Mouse (Mus musculus): ENCODE measurements around the gene Prickle2. TPM values are rescaled to one million over a fixed set of nuclear protein-coding genes. Genes with fewer than 3 reads are reported as not detected.

The Prickle2 gene
- polyA plus RNA-seq, 1 experiment, result 0.02 TPM

DNA sequence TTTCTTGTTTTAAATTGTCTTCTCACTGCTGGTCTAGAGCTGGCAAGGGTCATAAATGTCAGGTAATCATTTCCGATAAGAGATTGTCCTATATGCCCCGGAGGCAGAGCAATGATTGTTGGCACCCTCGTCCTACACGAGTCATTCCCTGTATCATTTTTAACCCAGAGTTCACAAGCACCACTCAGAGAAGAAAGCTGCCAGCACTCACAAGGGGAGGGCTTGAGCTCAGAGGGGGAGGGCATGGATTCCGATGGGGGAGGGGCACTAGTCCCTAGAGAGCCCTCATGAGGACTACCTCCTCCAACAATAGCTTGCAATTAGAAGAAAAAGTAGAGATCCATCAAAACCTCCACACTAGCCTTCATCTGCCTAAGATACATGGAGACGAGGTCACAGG is 81.6 kb downstream of the Prickle2 start:
- no peaks in the 10 kb centered on the region for H3K79me2 ChIP-seq (ENCODE audit: control insufficient read depth, insufficient read depth)
- TF ChIP-seq E2F4 (IDR thresholded peaks at IDR 0.05; ENCODE audit: insufficient read depth) (no peak), MAX (IDR thresholded peaks at IDR 0.05; ENCODE audit: low read depth) (no peak), TCF3 (IDR thresholded peaks at IDR 0.05; ENCODE audit: insufficient read length, low read depth) (no peak), POLR2AphosphoS2 (IDR thresholded peaks at IDR 0.05; ENCODE audit: insufficient read length, low read depth) (no peak), REST (IDR thresholded peaks at IDR 0.05; ENCODE audit: insufficient read depth, insufficient read length) (no peak), CEBPB (IDR thresholded peaks at IDR 0.05; ENCODE audit: insufficient read depth, poor library complexity, severe bottlenecking) (no peak), USF1 (IDR thresholded peaks at IDR 0.05; ENCODE audit: low read depth) (no peak), TCF12 (IDR thresholded peaks at IDR 0.05; ENCODE audit: insufficient read depth, poor library complexity, severe bottlenecking) (no peak)
- H3K36me3 ChIP-seq (ENCODE audit: control insufficient read depth, insufficient read depth), result no peaks in the 10 kb centered on the region
- H3K27me3 ChIP-seq (ENCODE audit: control insufficient read depth, insufficient read depth, insufficient read length), result no peaks in the 10 kb centered on the region
- H3K4me3 ChIP-seq, result no peak overlapping the region
- no peak overlapping the region for H3K4me2 ChIP-seq (ENCODE audit: low read depth)
- H3ac ChIP-seq (ENCODE audit: control insufficient read depth, insufficient read length), result no peak overlapping the region

DNA sequence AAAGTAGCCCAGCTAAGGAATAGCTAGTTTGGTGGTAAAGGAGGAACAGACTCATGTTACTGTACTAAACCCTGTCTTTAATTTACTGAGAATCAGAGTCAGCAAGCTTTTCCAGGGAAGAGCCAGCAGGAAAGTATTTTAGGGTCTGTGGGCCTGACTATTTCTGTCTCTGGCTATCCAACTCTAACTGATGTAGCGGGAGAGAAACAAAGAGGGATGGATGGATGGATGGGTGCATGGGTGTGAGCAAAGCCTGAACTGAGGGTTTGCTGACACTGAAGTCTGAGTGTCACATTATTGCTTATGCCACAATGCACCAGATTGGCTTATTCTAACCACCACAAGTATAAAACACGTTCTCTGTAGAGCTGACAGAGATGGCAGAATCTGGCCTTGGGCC is 88.8 kb downstream of the Prickle2 start:
- no peak overlapping the region for H3ac ChIP-seq (ENCODE audit: control insufficient read depth, insufficient read length)
- H3K4me3 ChIP-seq, result no peak overlapping the region
- TF ChIP-seq USF1 (IDR thresholded peaks at IDR 0.05; ENCODE audit: low read depth), result no peak
- TF ChIP-seq POLR2A (IDR thresholded peaks at IDR 0.05; ENCODE audit: insufficient read length, low read depth), result no peak
- TF ChIP-seq TCF3 (IDR thresholded peaks at IDR 0.05; ENCODE audit: insufficient read length, low read depth), result no peak
- no peak for TF ChIP-seq TCF12 (IDR thresholded peaks at IDR 0.05; ENCODE audit: insufficient read depth, poor library complexity, severe bottlenecking)
- no peak for TF ChIP-seq CEBPB (IDR thresholded peaks at IDR 0.05; ENCODE audit: insufficient read depth, poor library complexity, severe bottlenecking)
- TF ChIP-seq POLR2AphosphoS2 (IDR thresholded peaks at IDR 0.05; ENCODE audit: insufficient read length, low read depth), result no peak
- TF ChIP-seq MYOG (IDR thresholded peaks at IDR 0.05; ENCODE audit: control insufficient read depth in 1 of 3, insufficient read depth in 1 of 3, insufficient read length in 2 of 3, low read depth in 2 of 3), result no peak
- no peak for TF ChIP-seq REST (IDR thresholded peaks at IDR 0.05; ENCODE audit: insufficient read depth, insufficient read length)
- no peak for TF ChIP-seq MAX (IDR thresholded peaks at IDR 0.05; ENCODE audit: low read depth)
- TF ChIP-seq E2F4 (IDR thresholded peaks at IDR 0.05; ENCODE audit: insufficient read depth), result no peak
- TF ChIP-seq SRF (IDR thresholded peaks at IDR 0.05; ENCODE audit: control insufficient read depth, insufficient read length, low read depth), result no peak
- TF ChIP-seq MYOD1 (IDR thresholded peaks at IDR 0.05; ENCODE audit: control insufficient read depth in 1 of 3, insufficient read length in 2 of 3, low read depth in 2 of 3), result no peak
- no peak overlapping the region for H3K4me2 ChIP-seq (ENCODE audit: low read depth)
- H3K27me3 ChIP-seq (ENCODE audit: control insufficient read depth, insufficient read depth, insufficient read length), result no peaks in the 10 kb centered on the region
- no peaks in the 10 kb centered on the region for H3K36me3 ChIP-seq (ENCODE audit: control insufficient read depth, insufficient read depth)
- no peaks in the 10 kb centered on the region for H3K79me2 ChIP-seq (ENCODE audit: control insufficient read depth, insufficient read depth)

DNA sequence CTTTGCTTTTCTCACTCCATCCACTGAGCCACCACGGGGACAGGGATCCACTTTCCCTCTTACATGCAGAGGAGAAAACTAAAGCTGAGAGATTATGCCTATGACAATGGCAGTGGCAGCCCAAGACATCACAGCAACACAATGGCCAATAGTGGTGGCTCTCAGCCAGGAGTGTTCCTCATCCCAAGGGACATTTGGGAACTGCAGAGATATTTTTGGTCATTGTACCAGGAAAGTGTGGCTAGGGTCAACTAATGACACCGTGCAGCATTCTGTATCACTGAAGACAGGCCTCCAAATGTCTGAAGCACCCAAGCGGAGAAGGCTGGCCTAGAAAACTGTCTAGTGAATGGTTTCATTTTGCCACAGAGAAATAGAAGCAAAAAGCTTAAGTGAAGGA is 91.2 kb downstream of the Prickle2 start:
- no peaks in the 10 kb centered on the region for H3K79me2 ChIP-seq (ENCODE audit: control insufficient read depth, insufficient read depth)
- H3K27me3 ChIP-seq (ENCODE audit: control insufficient read depth, insufficient read depth, insufficient read length), result no peaks in the 10 kb centered on the region
- TF ChIP-seq SRF (IDR thresholded peaks at IDR 0.05; ENCODE audit: control insufficient read depth, insufficient read length, low read depth), result no peak
- no peak for TF ChIP-seq CEBPB (IDR thresholded peaks at IDR 0.05; ENCODE audit: insufficient read depth, poor library complexity, severe bottlenecking)
- no peak for TF ChIP-seq MAX (IDR thresholded peaks at IDR 0.05; ENCODE audit: low read depth)
- TF ChIP-seq MYOD1 (IDR thresholded peaks at IDR 0.05; ENCODE audit: control insufficient read depth in 1 of 3, insufficient read length in 2 of 3, low read depth in 2 of 3), result no peak
- no peak for TF ChIP-seq REST (IDR thresholded peaks at IDR 0.05; ENCODE audit: insufficient read depth, insufficient read length)
- TF ChIP-seq POLR2A (IDR thresholded peaks at IDR 0.05; ENCODE audit: insufficient read length, low read depth), result no peak
- TF ChIP-seq POLR2AphosphoS2 (IDR thresholded peaks at IDR 0.05; ENCODE audit: insufficient read length, low read depth), result no peak
- TF ChIP-seq TCF3 (IDR thresholded peaks at IDR 0.05; ENCODE audit: insufficient read length, low read depth), result no peak
- no peak for TF ChIP-seq MYOG (IDR thresholded peaks at IDR 0.05; ENCODE audit: control insufficient read depth in 1 of 3, insufficient read depth in 1 of 3, insufficient read length in 2 of 3, low read depth in 2 of 3)
- TF ChIP-seq USF1 (IDR thresholded peaks at IDR 0.05; ENCODE audit: low read depth), result no peak
- TF ChIP-seq E2F4 (IDR thresholded peaks at IDR 0.05; ENCODE audit: insufficient read depth), result no peak
- no peak for TF ChIP-seq TCF12 (IDR thresholded peaks at IDR 0.05; ENCODE audit: insufficient read depth, poor library complexity, severe bottlenecking)
- H3K4me3 ChIP-seq, result no peak overlapping the region
- H3K4me2 ChIP-seq (ENCODE audit: low read depth), result no peak overlapping the region
- H3K36me3 ChIP-seq (ENCODE audit: control insufficient read depth, insufficient read depth), result no peaks in the 10 kb centered on the region
- no peak overlapping the region for H3ac ChIP-seq (ENCODE audit: control insufficient read depth, insufficient read length)

DNA sequence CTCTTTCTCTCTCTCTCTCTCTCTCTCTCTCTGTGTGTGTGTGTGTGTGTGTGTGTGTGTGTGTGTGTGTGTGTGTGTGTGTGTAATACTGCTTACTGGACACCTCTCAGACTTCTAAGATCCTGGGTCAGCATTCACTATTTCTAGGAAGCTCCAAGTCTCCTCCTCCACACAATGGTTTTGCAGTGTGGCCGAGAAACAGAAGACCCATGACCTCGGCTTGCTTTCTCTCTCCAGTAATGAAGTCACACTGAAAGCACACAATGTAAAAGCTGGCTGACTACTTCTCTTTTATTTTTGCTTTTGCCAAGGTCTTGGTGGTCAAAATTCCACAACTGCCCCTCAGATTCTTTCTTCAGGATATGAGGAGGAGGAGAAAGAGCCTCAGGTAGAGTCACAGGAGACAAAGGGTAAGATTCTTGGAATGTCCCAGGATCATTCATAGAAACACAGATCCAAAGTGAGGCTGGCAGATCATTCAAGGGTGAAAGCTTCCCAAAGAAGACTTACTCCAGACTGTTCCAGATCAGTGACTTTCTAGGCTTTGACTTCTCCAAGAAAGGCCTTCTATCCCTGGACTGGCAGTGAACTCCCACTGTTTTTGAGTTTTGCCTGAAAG is 93.7 kb downstream of the Prickle2 start:
- no peak for TF ChIP-seq TCF12 (IDR thresholded peaks at IDR 0.05; ENCODE audit: insufficient read depth, poor library complexity, severe bottlenecking)
- no peak for TF ChIP-seq CEBPB (IDR thresholded peaks at IDR 0.05; ENCODE audit: insufficient read depth, poor library complexity, severe bottlenecking)
- TF ChIP-seq REST (IDR thresholded peaks at IDR 0.05; ENCODE audit: insufficient read depth, insufficient read length), result no peak
- TF ChIP-seq E2F4 (IDR thresholded peaks at IDR 0.05; ENCODE audit: insufficient read depth), result no peak
- TF ChIP-seq TCF3 (IDR thresholded peaks at IDR 0.05; ENCODE audit: insufficient read length, low read depth), result no peak
- TF ChIP-seq SRF (IDR thresholded peaks at IDR 0.05; ENCODE audit: control insufficient read depth, insufficient read length, low read depth), result no peak
- Histone ChIP-seq H3K4me3 (no peak overlapping the region), H3K36me3 (ENCODE audit: control insufficient read depth, insufficient read depth) (no peaks in the 10 kb centered on the region), H3ac (ENCODE audit: control insufficient read depth, insufficient read length) (no peak overlapping the region), H3K79me2 (ENCODE audit: control insufficient read depth, insufficient read depth) (no peaks in the 10 kb centered on the region), H3K4me2 (ENCODE audit: low read depth) (no peak overlapping the region), H3K27me3 (ENCODE audit: control insufficient read depth, insufficient read depth, insufficient read length) (no peaks in the 10 kb centered on the region)
